Mouse (Mus musculus) telencephalon, adult 2 months (tissue): ENCODE data around the gene BC028528.
"Not testable (repeated sequence)": the region's sequence is repeated elsewhere in the genome, so short reads cannot be mapped to it uniquely, and the experiment has no call there.

ENCODE experiments used
- DNase-seq: peaks from one replicate; pipeline ENCODE4 v3.0.0-alpha.2; 2011; ENCODE audit warnings: low read depth, low spot score

BC028528 gene

GRCm38 (mm10) chr3:95905146-95905939 is 13.5 kb upstream of the BC028528 start:
- DNase-seq, result no peak

- DNase-seq, result no peak
Observed at GRCm38 (mm10) chr3:95904568-95904967, 12.8 kb upstream of the BC028528 start, which contains the start of gene Car14. Gene Car14, minus strand, starts transcription at chr3:95904691.

- DNase-seq, result no peak
Observed at GRCm38 (mm10) chr3:95903753-95904502, 12.1 kb upstream of the BC028528 start.

GRCm38 (mm10) chr3:95902643-95903042 is 10.8 kb upstream of the BC028528 start:
- no peak for DNase-seq

- DNase-seq, result no peak
Observed at GRCm38 (mm10) chr3:95902373-95902625, 10.5 kb upstream of the BC028528 start.

GRCm38 (mm10) chr3:95901616-95902372 is 10.0 kb upstream of the BC028528 start:
- no peak for DNase-seq

GRCm38 (mm10) chr3:95899800-95900524 is 8.2 kb upstream of the BC028528 start:
- no peak for DNase-seq

GRCm38 (mm10) chr3:95895501-95895900 is 3.7 kb upstream of the BC028528 start:
- not testable (repeated sequence) for DNase-seq

GRCm38 (mm10) chr3:95894317-95895160 is 2.7 kb upstream of the BC028528 start:
- DNase-seq, result no peak

GRCm38 (mm10) chr3:95893606-95894316 is 2.0 kb upstream of the BC028528 start, which contains the start of gene Aph1a:
Gene Aph1a, plus strand, starts transcription at chr3:95893969.
- DNase-seq, result peak; percentile 99

- DNase-seq, result no peak
Observed at GRCm38 (mm10) chr3:95893126-95893525, 1.3 kb upstream of the BC028528 start.

GRCm38 (mm10) chr3:95892066-95893052 is 554 bp upstream of the BC028528 start:
- DNase-seq, result no peak

GRCm38 (mm10) chr3:95889664-95890063 is 2.1 kb downstream of the BC028528 start:
- DNase-seq, result no peak

- no peak for DNase-seq
Observed at GRCm38 (mm10) chr3:95887596-95887995, 4.2 kb downstream of the BC028528 start.

- no peak for DNase-seq
Observed at GRCm38 (mm10) chr3:95884400-95884799, 7.4 kb downstream of the BC028528 start.

GRCm38 (mm10) chr3:95882816-95883425 is 8.9 kb downstream of the BC028528 start:
- DNase-seq, result no peak

GRCm38 (mm10) chr3:95881979-95882815 is 9.6 kb downstream of the BC028528 start, which contains the start of gene Ciart:
Gene Ciart, minus strand, starts transcription at chr3:95882251.
- DNase-seq, result peak; percentile 99
